Mouse (Mus musculus) mesoderm, embryonic 11.5 days (tissue): ENCODE results near the gene Cntn4.

Source experiments
- DNase-seq: peaks from one replicate; pipeline ENCODE4 v3.0.0-alpha.2; 2012; ENCODE audit warnings: low read depth, low spot score

The Cntn4 gene

DNA sequence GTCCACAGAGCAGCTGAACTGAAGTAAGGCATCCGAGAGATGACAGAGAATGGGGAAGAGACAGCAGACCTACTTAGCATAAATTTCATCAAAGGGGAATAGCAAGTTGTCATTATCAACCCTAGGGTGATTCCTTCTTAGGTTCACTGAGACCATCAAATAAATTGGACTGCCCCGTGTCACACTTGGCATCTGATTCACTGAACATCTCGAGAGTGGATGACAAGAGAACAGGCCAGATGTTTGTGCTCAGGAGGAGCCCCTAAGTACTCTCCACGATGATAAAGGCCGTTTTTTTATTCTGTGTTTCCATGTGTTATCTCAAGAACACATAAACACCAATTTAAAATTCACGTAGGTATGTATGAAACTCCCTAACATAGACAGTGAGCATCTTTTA, 780.7 kb downstream of the Cntn4 start:
- no peak for DNase-seq

DNA sequence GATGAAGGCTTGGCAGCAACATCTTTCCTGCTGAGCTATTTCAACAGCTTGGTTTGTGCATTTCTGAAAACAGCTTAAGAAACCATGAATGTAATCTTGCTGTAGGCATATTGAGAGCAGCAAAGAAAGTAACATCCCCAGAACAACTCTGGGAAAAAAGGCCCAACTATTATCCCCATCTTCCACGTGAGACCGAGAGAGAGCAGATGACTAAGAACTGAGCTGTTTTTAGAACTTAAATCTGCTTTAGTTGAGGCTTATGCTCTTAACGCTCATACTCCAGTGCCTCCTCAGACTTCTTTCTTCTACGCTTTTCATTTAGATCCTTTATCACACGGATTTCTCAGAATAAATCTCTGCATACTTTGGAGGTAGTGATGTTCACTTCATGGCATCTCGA, 784.9 kb downstream of the Cntn4 start:
- DNase-seq = no peak

DNA sequence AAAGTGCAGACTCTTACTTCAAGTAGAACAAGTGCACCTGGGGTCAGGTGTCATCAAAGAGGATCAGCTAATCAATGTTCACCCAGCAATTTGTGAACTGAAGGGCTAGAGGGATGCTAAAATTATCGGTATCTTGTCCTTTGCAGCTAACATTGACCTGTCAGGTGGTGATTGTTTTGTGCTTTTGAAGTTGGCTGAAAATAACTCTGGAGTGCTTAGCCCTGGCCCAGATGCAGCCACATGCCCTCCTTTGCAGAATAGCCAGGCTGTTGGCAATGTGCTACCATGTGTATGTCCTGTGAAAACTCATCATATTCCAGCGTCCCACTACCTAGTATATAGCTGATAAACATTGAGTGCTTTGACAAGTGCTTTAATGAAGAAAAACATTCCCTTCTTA, 786.4 kb downstream of the Cntn4 start:
- DNase-seq = no peak

DNA sequence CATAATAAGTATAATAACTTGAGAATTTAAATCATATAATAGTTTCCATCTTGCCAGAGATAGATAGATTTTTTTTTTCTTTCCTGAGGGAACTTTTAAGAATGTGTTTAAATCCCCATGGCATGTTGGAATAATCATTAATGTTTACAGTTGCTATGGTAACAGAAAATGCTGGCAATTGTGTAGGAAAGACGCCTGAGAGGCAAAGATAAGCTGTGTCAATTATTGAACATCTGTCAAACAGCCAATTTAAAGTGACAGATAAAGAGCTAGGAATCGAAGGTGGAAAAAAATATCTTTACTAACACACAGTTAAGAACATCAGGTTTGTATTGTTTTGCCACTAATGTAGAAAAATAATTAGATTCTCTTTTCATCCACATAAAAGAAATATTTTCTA, 788.3 kb downstream of the Cntn4 start:
- DNase-seq = peak; percentile 8

DNA sequence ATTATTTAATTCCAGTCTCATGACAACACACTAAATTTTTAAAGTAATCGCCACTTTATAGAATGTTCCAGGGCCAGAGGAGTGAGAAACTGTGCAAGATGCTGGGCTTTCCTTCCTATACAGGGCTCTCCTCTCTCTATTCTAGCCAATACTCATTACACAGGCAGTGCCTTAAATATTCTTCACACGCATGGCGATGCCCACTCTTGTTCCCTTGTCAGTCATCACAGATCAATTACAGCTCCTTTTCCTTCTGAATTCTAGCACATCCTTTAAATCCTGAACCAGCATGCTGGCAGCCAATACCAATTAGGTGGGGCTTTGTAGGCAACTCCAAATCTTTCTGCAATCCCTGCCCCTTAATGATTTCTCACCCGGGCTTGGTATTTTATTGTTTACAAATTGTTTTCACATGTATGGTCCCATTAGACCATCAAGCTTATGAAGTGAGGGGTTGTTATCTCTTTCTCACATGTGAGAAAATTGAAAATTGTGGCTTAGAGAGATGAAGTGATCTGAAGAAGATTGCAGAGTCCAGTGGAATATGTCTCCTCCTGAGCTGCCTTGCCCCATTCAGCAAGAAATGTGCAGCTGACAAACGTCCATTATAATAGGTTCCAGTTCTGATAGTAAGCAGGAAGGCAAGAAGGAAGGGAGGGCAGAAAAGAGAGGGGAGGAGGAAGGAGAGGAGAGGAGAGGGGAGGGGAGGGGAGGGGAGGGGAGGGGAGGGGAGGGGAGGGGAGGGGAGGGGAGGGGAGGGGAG, 789.0 kb downstream of the Cntn4 start:
- no peak for DNase-seq

DNA sequence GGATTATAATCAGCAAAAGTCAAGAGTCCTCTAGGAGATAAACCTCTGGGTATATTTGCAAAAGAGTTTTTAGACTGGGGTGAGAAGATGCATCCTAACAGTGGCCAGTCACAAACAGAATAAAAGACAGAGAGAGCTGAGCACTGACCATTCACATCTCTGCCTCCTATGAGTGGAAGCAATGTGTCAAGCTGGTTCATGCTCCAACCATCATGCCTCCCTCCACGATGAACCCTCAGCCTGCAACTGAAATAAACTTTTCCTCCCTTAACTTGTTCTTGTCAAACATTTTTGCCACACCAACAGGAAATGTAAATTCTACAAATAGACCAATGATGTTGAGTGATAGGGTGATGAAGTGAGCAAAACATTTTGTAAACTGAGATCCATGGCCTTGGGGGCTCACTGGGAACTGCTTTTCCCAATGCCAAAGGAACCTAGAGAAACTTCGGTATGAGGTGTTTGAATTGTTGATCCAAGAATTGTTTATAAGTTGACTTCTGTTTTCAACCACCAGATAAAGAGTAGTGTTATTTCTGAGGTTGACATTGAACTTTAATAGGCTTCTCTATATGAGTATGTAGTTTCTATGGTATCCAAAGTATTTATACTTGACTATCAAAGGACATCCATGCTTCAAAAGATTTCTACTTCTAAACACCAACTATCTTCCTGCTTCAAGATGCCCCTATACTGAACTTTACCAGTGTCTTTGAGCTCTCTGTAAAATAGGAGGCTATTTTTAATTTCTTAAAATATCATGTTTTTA, 794.6 kb downstream of the Cntn4 start:
- no peak for DNase-seq

DNA sequence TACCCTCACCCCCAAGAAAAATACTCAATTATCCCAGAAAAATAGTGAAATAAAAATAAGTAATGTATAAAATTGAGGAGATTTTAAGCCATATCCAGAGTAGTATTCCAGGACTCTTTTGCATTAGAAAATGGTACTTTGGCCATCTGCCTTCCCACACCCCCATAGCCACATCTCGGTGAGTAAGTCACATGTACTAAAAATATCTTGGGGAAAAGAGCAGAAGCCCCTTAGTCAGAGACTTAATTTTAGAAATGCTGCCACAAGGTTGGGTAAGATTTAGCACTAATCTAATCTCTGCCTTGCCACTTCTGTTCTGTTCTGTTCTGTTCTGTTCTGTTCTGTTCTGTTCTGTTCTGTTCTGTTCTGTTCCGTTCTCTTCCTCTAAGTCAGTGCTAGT, 796.4 kb downstream of the Cntn4 start:
- DNase-seq = no peak

DNA sequence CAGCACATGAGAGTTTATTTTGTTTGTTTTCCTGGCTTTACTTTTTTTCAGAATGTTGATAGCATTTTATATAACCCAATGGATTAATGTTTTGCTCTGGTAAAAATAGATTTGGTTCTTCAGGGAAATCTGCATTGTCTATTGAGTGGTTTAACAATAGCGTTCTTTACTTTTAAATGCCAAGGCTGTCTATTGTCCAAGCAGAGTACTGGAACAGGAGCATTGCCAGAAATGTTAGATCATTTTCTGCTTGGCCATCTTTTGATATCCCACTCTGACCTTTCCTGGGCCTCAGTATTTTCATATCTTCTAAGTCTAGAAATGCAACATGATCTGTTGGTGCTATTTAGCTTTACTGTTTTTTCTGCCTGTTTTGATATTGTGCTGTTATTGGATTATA, 804.1 kb downstream of the Cntn4 start:
- no peak for DNase-seq

DNA sequence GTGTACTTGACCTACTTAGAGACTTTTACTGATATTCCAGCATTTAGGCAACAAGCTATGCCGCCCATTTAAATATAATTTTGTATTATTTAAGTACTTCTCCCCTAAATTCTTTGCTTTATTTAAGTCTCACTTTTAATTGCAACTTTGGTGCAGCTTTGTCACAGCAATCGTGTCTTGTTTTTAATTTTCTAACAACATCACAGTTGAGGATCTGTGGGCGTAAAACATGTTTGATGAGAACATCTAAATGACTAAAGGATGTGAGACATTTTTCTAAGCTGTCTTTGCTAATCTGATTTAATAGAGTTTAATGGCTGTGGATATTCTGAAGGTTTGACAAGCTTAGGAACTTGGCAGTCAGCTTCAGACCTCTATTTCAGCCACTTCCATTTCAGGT, 818.8 kb downstream of the Cntn4 start:
- no peak for DNase-seq

DNA sequence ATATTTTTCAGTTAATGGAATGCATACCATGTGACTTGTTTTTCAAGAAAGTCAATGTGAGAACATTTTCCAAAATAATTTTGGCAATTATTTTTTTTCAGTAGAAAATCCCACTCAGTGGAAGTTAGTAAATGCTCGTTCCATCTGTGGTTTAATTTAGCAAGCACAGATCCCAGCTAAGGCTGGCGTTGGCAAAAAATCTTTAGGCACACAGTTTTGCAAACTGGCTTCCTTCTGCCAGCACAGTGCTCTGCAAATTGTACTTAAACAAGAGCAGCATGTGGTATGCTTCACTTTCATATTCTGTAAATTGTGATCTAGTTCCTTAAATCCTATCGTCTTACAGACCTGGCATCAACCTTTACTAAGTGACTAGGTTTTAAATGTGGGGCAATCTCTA, 821.7 kb downstream of the Cntn4 start:
- no peak for DNase-seq

DNA sequence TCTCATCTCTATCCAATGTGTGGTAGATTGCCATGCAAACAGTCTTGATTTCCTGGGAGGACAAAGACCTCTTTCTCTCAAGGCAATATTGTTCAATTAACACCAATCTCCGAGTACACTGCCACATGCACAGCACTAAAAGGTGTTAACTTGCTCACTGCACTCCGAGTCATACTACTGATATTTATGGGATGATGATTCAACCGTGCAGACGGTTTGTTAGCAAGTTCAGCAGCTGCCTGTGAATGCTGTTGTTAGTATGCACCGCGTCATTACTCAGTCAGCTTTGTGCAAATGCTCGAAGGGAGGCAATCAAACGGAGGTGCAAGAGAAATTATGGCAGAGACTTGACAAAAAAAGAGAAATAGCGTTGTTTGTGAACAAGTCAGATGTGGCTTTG, 826.5 kb downstream of the Cntn4 start:
- DNase-seq = peak; percentile 7

DNA sequence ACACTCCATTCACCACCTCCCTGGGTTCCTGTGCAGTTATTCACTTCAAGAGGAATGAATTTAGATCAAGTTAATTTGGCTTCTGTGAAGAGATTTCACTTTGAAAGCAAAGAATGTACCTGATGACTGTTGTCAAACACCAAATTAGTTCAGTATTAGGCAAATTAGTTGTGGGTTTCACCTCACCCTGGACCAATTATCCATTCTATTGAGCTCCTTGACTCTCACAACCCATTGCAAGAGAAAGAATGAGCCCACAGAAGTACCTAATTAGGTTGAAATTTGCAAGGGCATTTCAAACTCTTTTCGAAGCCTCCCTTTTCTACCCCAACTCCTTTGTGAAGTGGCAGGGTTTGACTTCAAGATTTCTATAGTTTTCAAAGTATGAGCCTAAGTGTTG, 842.9 kb downstream of the Cntn4 start:
- DNase-seq = no peak

DNA sequence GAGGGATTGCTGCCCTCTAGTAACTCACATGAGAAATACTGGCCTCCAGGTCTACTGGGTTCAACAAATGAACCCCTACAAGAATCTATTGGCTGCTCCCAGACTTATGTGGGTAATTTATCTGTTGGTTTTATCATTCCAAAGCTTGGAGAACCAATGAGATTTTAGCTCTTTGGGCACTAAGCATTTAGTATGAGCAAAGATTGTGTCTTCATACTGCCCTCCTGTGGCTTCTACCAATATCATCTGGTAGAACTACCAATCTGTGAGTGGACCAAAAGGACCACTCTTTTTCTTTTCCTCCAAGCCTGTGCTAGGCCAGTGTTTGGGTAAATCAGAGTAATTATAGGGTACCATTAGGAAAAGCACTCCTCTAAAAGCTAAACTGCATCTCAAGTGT, 866.0 kb downstream of the Cntn4 start:
- DNase-seq = no peak

DNA sequence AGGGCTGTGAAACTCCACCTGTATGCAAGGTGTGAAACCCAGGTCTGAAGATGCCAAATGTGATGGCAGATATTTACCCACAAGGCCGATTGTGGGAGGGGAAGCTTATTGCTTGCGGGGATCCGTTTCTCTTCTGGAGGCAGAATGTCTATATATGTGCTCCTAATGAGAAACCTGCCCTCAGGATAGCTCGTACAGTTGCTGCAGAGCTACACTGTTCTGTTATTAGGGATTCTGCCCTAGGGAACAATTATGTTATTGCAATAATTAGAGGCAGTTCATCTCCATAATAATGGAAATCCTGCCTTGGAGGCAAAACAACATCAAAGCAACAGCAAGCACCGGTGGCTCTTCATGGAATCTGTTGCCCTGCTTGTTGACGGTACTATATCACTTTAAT, 884.2 kb downstream of the Cntn4 start:
- DNase-seq = no peak

DNA sequence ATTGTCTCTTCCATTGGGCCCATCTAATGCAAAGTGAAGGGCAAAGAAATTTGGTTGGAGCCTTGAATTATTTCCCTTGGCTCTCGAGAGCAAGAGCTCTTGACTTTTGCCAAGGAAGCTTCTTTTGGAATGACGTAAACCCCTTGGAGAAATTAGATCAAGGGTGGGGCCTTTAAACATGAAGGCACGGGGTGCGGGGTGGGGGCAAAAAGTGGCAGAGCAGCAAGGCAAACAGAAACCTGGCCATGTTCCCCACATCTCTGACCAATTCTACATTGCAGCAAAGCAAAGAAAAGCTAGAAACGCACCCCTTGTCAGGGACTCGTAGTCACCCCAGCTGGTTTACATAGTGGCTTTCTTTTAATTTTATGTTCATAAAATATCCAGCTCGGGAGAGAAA, 887.9 kb downstream of the Cntn4 start:
- no peak for DNase-seq

DNA sequence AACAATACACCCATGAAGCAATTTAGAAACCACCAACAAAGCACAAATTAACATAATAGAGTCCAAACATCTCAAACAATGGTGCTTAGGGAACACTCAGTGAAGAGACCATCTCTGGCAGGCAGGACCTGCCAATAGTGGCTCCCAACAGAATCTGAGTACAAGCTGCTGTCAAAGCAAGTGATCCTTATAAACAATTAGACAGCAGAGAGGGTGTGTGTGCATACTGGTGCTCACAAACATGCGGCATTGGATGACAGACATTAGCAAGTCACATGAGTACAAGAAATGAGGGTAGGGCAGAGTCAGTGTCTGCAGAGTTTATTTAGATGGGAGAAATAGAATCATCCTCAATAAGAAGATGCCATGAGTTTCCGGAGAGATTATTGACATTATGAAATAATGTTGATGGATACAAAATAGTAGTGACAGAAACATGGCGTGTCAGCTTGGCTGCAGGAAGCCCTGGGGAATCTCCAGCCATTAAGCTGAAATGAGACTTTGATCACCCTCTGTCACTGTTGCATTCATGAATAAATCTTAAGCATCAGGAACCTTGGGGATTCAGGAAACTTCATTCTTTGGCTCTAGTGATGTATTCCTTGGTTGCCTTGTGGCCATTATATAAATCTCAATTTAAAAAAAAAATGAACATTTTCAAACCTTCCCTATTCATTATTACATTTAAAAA, 888.5 kb downstream of the Cntn4 start:
- no peak for DNase-seq

DNA sequence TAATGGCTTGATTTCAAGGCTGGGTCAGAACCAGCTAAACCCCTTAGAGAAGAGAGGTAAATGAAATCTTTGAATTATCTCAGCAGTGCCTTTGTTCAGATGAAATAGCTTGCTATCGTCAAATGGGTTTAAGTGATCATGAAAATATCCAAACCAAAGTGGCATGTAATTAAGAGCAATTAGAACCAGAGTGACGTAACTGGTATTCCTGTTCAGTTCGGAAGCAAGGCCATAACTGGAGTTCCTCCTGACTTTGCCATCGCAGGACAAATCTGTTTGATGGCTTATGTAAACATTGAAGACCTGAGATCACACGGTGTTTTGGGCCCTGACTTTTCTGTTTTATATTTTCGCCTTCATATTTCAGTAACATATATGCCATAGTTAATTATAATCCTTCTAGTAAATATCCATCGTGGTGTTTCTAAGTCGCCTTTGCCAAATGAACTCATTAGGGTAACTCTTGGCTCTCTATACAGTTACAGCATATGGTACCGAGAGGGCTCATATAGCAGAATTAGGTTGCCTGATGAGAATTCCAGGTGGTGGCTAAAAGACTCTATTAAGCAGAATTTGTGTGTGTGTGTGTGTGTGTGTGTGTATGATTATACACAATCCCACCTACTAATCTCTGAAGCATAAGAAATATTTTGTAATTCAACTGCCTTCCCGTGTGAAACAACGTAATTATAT, 889.6 kb downstream of the Cntn4 start:
- no peak for DNase-seq

DNA sequence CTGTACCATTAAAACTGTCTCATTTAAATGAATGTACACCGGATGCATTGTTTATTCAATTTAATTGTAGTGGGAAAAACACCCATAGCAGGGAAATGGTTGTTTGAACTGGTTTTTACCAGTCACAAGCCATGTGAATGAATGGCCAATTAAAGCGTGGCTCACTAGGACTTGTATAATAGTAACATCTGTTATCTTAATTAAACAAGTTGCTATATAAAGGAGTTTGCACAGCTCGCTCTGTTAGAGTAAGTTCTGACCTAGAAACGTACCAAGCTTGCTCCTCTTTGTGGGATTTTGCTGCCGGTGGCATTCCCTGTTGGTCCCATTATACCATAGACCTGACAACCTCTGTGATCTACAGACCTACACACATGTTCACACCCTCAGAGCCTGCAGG, 902.7 kb downstream of the Cntn4 start:
- no peak for DNase-seq

DNA sequence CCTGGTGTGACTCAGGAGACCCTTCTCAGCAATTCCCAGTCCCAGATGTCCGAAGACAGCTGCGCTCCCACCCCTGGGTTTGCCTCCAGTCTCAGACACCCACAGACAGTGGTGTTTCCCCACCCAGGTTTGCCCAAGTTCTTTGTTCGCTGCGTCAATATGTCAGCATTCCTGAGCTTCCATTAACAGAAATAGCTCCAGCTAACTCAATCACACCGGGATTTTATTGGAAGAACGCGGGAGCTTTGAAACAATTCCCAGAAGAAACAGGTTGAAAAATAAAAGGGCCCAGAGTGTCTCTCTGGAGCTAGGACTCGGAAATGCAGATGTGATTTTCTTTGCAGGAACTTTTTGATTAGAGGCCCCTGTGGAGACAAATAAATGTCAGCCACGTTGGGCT, 916.3 kb downstream of the Cntn4 start:
- DNase-seq = peak; percentile 27

DNA sequence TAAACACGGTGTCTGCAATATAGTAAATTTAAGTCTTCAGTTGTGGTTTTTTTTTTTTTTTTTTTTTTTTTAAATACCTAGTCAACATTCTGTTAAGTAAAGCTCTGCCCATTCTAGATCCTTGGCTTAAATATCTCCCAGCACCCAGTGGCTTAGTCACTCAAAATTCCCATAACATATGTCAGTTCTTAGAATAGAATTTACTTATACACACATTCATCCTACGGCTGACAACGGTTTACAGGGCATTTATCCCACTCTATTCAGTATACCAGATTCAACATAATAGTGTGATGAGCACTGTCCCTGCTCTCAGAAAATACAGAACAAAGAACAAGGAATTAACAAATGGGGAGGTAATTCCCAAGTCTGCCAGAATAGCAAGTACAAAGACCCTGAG, 939.6 kb downstream of the Cntn4 start:
- no peak for DNase-seq

DNA sequence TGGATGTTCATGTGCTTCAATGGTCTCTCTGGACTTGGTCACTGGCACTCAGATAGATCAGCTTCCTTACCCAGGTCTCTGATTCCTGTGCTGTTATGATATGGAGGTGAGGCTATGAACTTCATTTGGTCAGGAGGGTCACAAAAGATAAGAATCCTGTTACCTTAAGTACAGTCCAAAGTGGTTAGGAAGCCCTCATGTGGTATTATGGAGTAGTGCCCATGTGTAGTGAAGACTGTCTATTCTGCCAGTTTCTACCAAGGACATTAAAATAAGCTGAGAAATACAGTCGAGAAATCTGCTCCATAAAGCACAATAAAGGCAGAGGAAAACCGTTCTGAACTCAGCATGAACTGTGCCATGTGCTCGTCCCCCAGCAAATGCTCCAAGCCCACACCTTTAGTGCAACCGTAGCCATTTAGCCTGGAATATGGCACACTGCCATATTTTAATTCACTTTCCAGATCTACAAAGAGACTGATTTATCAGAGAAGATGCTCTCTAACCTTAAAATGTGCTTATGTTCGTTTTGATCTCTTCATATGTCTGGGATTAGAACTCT, 943.8 kb downstream of the Cntn4 start:
- no peak for DNase-seq

DNA sequence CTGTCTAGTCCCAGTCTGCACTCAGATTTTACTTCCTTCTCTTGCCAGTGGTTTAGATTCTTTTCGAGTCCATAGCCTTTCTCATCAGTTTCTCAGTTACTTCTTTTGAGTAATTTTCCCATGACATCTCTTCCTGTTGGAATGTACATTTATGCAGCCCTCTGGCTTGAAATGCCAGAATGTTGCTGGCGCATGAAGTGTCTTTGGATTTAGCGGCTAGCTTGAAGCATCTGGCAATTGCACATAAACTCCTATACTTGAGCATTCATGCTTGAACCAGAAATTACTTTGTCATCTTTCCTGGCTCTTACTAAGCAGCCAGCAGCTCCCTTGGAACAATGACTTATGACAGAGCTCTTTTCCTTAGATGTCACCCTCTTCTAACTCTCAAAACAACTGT, 965.6 kb downstream of the Cntn4 start:
- no peak for DNase-seq
